Mouse (Mus musculus) E14TG2a.4 (cell line): ENCODE measurements at regions not wholly inside any gene's neighbourhood (a gene's known extent, or its start where the extent isn't known, plus 50 kb on each side); places are given as distances from the start of the nearest gene placed in this dataset.

Experiments used
- CTCF ChIP-seq: conservative IDR thresholded peaks from 2 replicates; pipeline ENCODE4 v1.5.1; 2014; ENCODE audit warnings: low read length
- NANOG ChIP-seq: IDR thresholded peaks from 2 replicates; pipeline ENCODE4 v1.6.1; 2014; ENCODE audit warnings: borderline replicate concordance, low read length, mixed read lengths
- POU5F1 ChIP-seq: IDR thresholded peaks from 2 replicates; pipeline ENCODE4 v1.6.1; 2014; ENCODE audit warnings: low read length, borderline replicate concordance

- TF ChIP-seq CTCF = no peak
- no peak for TF ChIP-seq NANOG
- no peak for TF ChIP-seq POU5F1
Observed at GRCm38 (mm10) chr15:72207589-72207988, 1626.8 kb upstream of the Gm6569 start.
